Mouse (Mus musculus): Measurements from ENCODE around the gene Ebpl.

DNA sequence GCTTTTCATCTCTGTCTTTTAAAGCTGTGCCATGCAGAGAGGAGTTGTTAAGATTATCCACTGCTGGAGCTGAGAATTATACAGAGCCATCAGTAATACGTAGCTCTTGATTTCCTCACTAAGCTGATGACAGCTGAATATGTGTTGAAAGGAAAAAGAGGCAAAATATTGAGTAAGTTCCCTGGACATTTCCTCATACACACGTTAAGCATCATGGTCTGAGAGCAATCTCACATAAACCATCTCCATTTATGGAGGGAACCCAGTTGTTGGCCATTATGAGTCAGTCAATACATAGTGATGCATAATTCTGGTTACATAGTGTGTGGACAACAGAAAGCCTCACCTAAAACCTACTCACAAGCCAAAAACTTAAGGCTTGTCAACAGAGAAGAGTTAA is 57.8 kb downstream of the Ebpl start:
- no peak for TF ChIP-seq POLR2A (IDR thresholded peaks at IDR 0.05; ENCODE audit: control insufficient read depth in 1 of 2, insufficient read depth in 1 of 2, low read depth in 1 of 2, low read length in 2 of 2, poor library complexity in 1 of 2)
- no peak for TF ChIP-seq EP300 (IDR thresholded peaks at IDR 0.05; ENCODE audit: low read depth in 1 of 2, low read length in 2 of 2)

Measured in MEL (cell line).